Mouse (Mus musculus) left cerebral cortex, postnatal 25 days (tissue): Measurements from ENCODE around the gene Map2k6. TPM values are rescaled to one million over a fixed set of nuclear protein-coding genes. Genes with fewer than 3 reads are reported as not detected.
"Not testable (repeated sequence)": the region's sequence is repeated elsewhere in the genome, so short reads cannot be mapped to it uniquely, and the experiment has no call there.

Source experiments
- DNase-seq, 2 experiments: peaks; one replicate each; pipeline ENCODE4 v3.0.0; 2022; ENCODE audit warnings: low spot score in 2 of 2, mixed read lengths in 1 of 2
- intact Hi-C: fragments of 180-260 bp; cut with DNase I; formaldehyde crosslinking; loops from one replicate; pipeline ENCODE4 v1.15.1; 2025
- total RNA-seq, 2 experiments: library from RNA; stranded (reverse); gene quantifications; 2 replicates each; pipeline ENCODE4 v1.2.3; 2021

Map2k6 gene
- 10 to 100 TPM; 24.5 to 24.8 TPM for total RNA-seq

GRCm38 (mm10) chr11:110398553-110399239 is at the start of gene Map2k6:
Map2k6 (plus strand) TSS chr11:110399122.
- peak; percentile 91 to 96 for DNase-seq
- intact Hi-C loops = no loop called here

GRCm38 (mm10) chr11:110354261-110354660 is 44.7 kb upstream of the Map2k6 start:
- peak in 1 of 2 experiments; percentile 55 for DNase-seq
- intact Hi-C loops = loop anchor here (10.0 kb wide), 1 partner anchor 711 kb away; the partner anchor contains the start of gene Kcnj2

DNA sequence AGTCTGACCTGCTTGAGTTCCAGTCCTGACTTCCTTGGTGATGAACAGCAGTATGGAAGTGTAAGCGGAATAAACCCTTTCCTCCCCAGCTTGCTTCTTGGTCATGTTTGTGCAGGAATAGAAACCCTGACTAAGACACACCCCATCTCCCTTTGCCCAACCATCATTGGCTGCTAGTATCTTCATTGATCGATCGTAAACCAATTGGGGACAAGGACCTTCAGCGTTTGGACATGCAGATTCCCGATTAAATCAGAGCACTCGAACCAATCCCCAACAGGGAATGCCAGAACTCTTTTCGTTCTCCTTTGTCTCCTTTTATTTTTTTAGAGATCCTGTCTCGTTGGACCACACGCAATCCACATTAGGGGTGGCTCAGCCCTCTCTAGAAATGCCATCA is 43.8 kb upstream of the Map2k6 start:
- intact Hi-C loops = loop anchor here (10.0 kb wide), 1 partner anchor 710 kb away; the partner anchor contains the start of gene Kcnj2
- DNase-seq = not testable (repeated sequence)

- DNase-seq = peak; percentile 53 to 85
- intact Hi-C loops = loop anchor here (10.0 kb wide), 1 partner anchor 707 kb away; the partner anchor contains the start of gene Kcnj2
Measured at GRCm38 (mm10) chr11:110357756-110358551, 41.0 kb upstream of the Map2k6 start.

DNA sequence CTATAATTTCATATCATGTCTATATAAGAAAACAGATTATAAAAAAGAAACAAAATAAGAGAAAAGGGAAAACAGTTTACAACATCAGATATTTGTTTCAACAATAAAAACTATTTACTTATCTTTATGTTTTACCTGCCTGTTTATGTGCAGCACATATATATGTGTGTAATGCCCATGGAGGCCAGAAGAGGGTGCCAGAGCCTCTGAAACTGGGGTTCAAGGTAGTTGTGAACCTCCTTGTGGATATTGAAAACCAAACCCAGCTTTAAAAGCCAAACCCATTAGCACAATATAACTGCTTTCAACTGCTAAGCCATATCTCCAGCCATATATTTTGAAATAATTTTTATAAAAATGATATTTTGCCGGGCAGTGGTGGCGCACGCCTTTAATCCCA is 33.9 kb upstream of the Map2k6 start:
- intact Hi-C loops = loop anchor here (5.0 to 10.0 kb wide), 2 partner anchors 132 to 1170 kb away; no protein-coding TSS in a partner anchor
- peak in 1 of 2 experiments; percentile 24 for DNase-seq

GRCm38 (mm10) chr11:110366902-110367301 is 32.0 kb upstream of the Map2k6 start:
- no peak for DNase-seq
- intact Hi-C loops = loop anchor here (5.0 to 10.0 kb wide), 2 partner anchors 130 to 1168 kb away; no protein-coding TSS in a partner anchor

- DNase-seq = no peak
- intact Hi-C loops = loop anchor here (5.0 to 10.0 kb wide), 2 partner anchors 130 to 1167 kb away; no protein-coding TSS in a partner anchor
Measured at GRCm38 (mm10) chr11:110367638-110368037, 31.3 kb upstream of the Map2k6 start.

- intact Hi-C loops = loop anchor here (5.0 to 10.0 kb wide), 2 partner anchors 128 to 1165 kb away; no protein-coding TSS in a partner anchor
Measured at GRCm38 (mm10) chr11:110369312-110370019, 29.5 kb upstream of the Map2k6 start.

GRCm38 (mm10) chr11:110371827-110372226 is 27.1 kb upstream of the Map2k6 start:
- intact Hi-C loops = no loop called here

More at GRCm38 (mm10) chr11:110369312-110370019, 29.5 kb upstream of the Map2k6 start:
- DNase-seq = no peak

GRCm38 (mm10) chr11:110372266-110372954 is 26.5 kb upstream of the Map2k6 start:
- intact Hi-C loops = no loop called here
- DNase-seq = no peak

More at GRCm38 (mm10) chr11:110371827-110372226, 27.1 kb upstream of the Map2k6 start:
- DNase-seq = no peak

GRCm38 (mm10) chr11:110374036-110374435 is 24.9 kb upstream of the Map2k6 start:
- peak; percentile 11 to 30 for DNase-seq
- intact Hi-C loops = no loop called here

DNA sequence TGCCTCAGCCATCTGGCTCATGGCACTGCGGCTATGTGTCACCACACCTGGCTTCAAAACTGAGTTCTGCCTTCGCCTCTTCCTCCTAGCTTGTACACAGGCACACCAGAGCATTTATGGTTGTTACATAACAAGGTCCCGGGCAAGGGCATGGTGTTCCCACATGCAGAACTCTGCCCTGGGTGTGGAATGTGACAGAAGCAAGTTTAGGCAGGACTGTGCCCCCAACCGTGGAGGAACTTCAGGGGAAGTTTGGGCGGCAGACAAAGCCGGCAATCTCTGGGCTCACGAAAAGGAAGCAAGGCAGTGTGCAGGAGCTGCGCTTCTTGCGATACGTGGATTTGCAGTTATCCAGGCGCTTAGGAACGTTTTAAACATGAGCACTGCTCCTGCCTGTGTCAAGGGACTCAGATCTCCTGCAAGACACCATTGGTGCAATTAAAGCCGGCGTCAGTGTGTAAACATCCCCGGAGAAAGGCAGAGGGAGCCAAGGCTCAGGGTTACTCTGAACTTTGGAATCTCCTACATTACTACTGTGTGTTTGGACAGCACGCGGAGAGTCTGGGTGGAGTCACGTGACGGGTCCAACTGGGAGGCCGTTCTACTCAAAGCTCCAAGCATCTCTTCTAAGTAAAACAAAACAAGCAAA is 19.1 kb upstream of the Map2k6 start:
- intact Hi-C loops = loop anchor here (5.0 kb wide), 1 partner anchor 103 kb away; no protein-coding TSS in a partner anchor
- peak; percentile 47 to 69 for DNase-seq

DNA sequence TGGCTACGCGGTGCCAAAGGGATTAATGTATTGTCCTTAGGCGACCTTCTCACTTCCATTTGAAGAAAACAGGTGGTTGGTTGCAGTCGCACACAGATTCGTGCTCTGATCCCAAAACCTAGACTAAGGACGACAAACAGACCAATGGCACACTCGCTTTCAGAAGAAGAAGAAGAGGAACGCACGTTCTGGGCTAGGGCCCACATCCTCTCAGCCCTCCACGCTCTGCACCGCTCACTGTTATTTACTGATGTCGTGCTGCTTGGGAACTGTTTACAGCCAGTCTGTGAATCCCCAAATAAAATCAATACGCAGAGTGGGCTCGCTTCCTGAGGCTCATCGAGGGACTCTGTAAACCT is 18.6 kb upstream of the Map2k6 start:
- intact Hi-C loops = loop anchor here (5.0 kb wide), 1 partner anchor 102 kb away; no protein-coding TSS in a partner anchor
- no peak for DNase-seq

DNA sequence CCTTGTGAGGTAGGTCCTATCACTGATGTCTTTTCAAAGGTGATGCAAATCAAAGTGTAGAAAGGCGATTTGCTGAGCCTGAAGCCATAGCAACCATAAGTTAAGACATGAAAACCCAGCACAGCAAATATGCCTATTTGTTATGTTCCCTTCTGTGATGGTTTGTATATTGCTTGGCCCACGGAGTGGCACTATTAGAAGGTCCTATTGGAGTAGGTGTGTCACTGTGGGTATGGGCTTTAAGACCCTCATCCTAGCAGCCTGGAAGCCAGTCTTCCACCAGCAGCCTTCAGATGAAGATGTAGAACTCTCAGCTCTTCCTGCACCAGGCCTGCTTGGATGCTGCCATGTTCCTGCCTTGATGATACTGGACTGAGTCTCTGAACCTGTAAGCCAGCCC is 13.4 kb upstream of the Map2k6 start:
- no peak for DNase-seq
- intact Hi-C loops = no loop called here

DNA sequence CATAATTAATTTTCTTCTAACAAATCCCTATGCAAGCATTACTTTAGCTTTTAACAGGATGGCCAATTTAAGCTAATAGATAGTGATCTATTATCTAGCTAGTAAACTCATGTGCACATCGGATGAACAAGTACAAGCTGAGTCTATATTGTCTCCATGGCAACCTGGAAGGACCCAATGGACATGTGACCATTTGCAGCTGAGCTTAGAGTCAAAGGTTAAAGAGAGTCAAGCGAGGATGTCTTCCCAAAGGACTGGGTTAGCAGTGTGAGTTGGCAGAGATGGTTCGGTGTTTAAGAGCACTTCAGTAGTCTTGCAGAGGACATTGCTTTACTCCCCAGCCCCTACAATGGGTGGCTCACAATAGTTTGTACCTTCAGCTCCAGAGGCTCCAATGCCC is 6.2 kb upstream of the Map2k6 start:
- DNase-seq = no peak
- intact Hi-C loops = no loop called here

- intact Hi-C loops = no loop called here
- no peak for DNase-seq
Measured at GRCm38 (mm10) chr11:110394788-110395452, 4.0 kb upstream of the Map2k6 start.

- intact Hi-C loops = no loop called here
- peak; percentile 21 to 27 for DNase-seq
Measured at GRCm38 (mm10) chr11:110396085-110396484, 2.8 kb upstream of the Map2k6 start.
